Mouse (Mus musculus): ENCODE data around the gene Zfp446. TPM values are rescaled to one million over a fixed set of nuclear protein-coding genes. Genes with fewer than 3 reads are reported as not detected.

The Zfp446 gene
- polyA plus RNA-seq, 1 experiment from 2014 or later, result 9.6 TPM

- no peak for DNase-seq (ENCODE audit: low spot score, missing footprints)
- no peak overlapping the region for H3K9ac ChIP-seq (ENCODE audit: low read length)
- no peaks in the 10 kb centered on the region for H3K36me3 ChIP-seq (ENCODE audit: control insufficient read depth, insufficient read depth, low read length)
- no peak overlapping the region for H3K27ac ChIP-seq (ENCODE audit: low read depth, low read length)
- no peaks in the 10 kb centered on the region for H3K4me1 ChIP-seq (ENCODE audit: control insufficient read depth, insufficient read depth, low read length)
- no peaks in the 10 kb centered on the region for H3K27me3 ChIP-seq (ENCODE audit: control insufficient read depth, insufficient read depth, low read length)
- no peaks in the 10 kb centered on the region for H3K9me3 ChIP-seq (ENCODE audit: control insufficient read depth, low read length)
- no peak for ATAC-seq (ENCODE audit: low FRiP score)
- H3K4me3 ChIP-seq (ENCODE audit: low read depth, low read length), result no peak overlapping the region
- 74% methylated on average over 5 of the region's 5 CpGs for WGBS
- H3K4me2 ChIP-seq, result no peak overlapping the region
These were observed 19.6 kb downstream of the Zfp446 start for GRCm38 (mm10) chr7:12997230-12997629.

- Histone ChIP-seq H3K4me1 (ENCODE audit: control insufficient read depth, insufficient read depth, low read length) (no peaks in the 10 kb centered on the region), H3K9me3 (ENCODE audit: control insufficient read depth, low read length) (no peaks in the 10 kb centered on the region), H3K27me3 (ENCODE audit: control insufficient read depth, insufficient read depth, low read length) (no peaks in the 10 kb centered on the region), H3K4me3 (ENCODE audit: low read depth, low read length) (no peak within 1 kb of the TSS), H3K4me2 (no peak within 1 kb of the TSS), H3K36me3 (ENCODE audit: control insufficient read depth, insufficient read depth, low read length) (no peaks in the 10 kb centered on the region), H3K9ac (ENCODE audit: low read length) (no peak within 1 kb of the TSS), H3K27ac (ENCODE audit: low read depth, low read length) (no peak within 1 kb of the TSS)
- WGBS, result 80% methylated on average over 5 of the region's 5 CpGs
- no peak for ATAC-seq (ENCODE audit: low FRiP score)
- DNase-seq (ENCODE audit: low spot score, missing footprints), result no peak
These were observed 20.4 kb downstream of the Zfp446 start, which contains the start of gene Slc27a5 for GRCm38 (mm10) chr7:12998053-12998452. TSS of gene Slc27a5 (minus strand) at chr7:12998192.

- WGBS, result 82% methylated on average over 3 of the region's 3 CpGs
- no peak within 1 kb of the TSS for H3K4me3 ChIP-seq (ENCODE audit: low read depth, low read length)
- H3K27ac ChIP-seq (ENCODE audit: low read depth, low read length), result no peak within 1 kb of the TSS
- H3K27me3 ChIP-seq (ENCODE audit: control insufficient read depth, insufficient read depth, low read length), result no peaks in the 10 kb centered on the region
- no peak for ATAC-seq (ENCODE audit: low FRiP score)
- DNase-seq (ENCODE audit: low spot score, missing footprints), result no peak
- no peaks in the 10 kb centered on the region for H3K9me3 ChIP-seq (ENCODE audit: control insufficient read depth, low read length)
- H3K9ac ChIP-seq (ENCODE audit: low read length), result no peak within 1 kb of the TSS
- no peaks in the 10 kb centered on the region for H3K36me3 ChIP-seq (ENCODE audit: control insufficient read depth, insufficient read depth, low read length)
- no peak within 1 kb of the TSS for H3K4me2 ChIP-seq
- no peaks in the 10 kb centered on the region for H3K4me1 ChIP-seq (ENCODE audit: control insufficient read depth, insufficient read depth, low read length)
These were observed 21.2 kb downstream of the Zfp446 start, which contains the start of gene Trim28 for GRCm38 (mm10) chr7:12998851-12999250. TSS of gene Trim28 (plus strand) at chr7:12999114.

- H3K4me3 ChIP-seq (ENCODE audit: low read depth, low read length), result no peak overlapping the region
- 77% methylated on average over 1 of the region's 1 CpGs for WGBS
- peaks cover 6% of the 10 kb centered on the region; the same call in 1 of the 2 replicates for H3K36me3 ChIP-seq (ENCODE audit: control insufficient read depth, insufficient read depth, low read length)
- no peak for DNase-seq (ENCODE audit: low spot score, missing footprints)
- no peak for ATAC-seq (ENCODE audit: low FRiP score)
- no peaks in the 10 kb centered on the region for H3K4me1 ChIP-seq (ENCODE audit: control insufficient read depth, insufficient read depth, low read length)
- H3K9me3 ChIP-seq (ENCODE audit: control insufficient read depth, low read length), result no peaks in the 10 kb centered on the region
- no peak overlapping the region for H3K4me2 ChIP-seq
- no peak overlapping the region for H3K27ac ChIP-seq (ENCODE audit: low read depth, low read length)
- H3K9ac ChIP-seq (ENCODE audit: low read length), result no peak overlapping the region
- H3K27me3 ChIP-seq (ENCODE audit: control insufficient read depth, insufficient read depth, low read length), result no peaks in the 10 kb centered on the region
These were observed 23.9 kb downstream of the Zfp446 start for GRCm38 (mm10) chr7:13001584-13001983.

- no peak for DNase-seq (ENCODE audit: low spot score, missing footprints)
- Histone ChIP-seq H3K36me3 (ENCODE audit: control insufficient read depth, insufficient read depth, low read length) (peaks cover 10% of the 10 kb centered on the region; the same call in 1 of the 2 replicates), H3K27me3 (ENCODE audit: control insufficient read depth, insufficient read depth, low read length) (peaks cover 8% of the 10 kb centered on the region), H3K4me1 (ENCODE audit: control insufficient read depth, insufficient read depth, low read length) (peaks cover 7% of the 10 kb centered on the region), H3K4me3 (ENCODE audit: low read depth, low read length) (no peak overlapping the region), H3K9ac (ENCODE audit: low read length) (no peak overlapping the region), H3K9me3 (ENCODE audit: control insufficient read depth, low read length) (no peaks in the 10 kb centered on the region), H3K27ac (ENCODE audit: low read depth, low read length) (no peak overlapping the region), H3K4me2 (no peak overlapping the region)
- ATAC-seq (ENCODE audit: low FRiP score), result no peak
- 73% methylated on average over 5 of the region's 5 CpGs for WGBS
These were observed 25.7 kb downstream of the Zfp446 start for GRCm38 (mm10) chr7:13003380-13003779.

- Histone ChIP-seq H3K4me1 (ENCODE audit: control insufficient read depth, insufficient read depth, low read length) (peaks cover 16% of the 10 kb centered on the region), H3K27ac (ENCODE audit: low read depth, low read length) (no peak overlapping the region), H3K9ac (ENCODE audit: low read length) (no peak overlapping the region), H3K4me2 (no peak overlapping the region), H3K27me3 (ENCODE audit: control insufficient read depth, insufficient read depth, low read length) (peaks cover 8% of the 10 kb centered on the region), H3K36me3 (ENCODE audit: control insufficient read depth, insufficient read depth, low read length) (peaks cover 10% of the 10 kb centered on the region; the same call in 1 of the 2 replicates), H3K9me3 (ENCODE audit: control insufficient read depth, low read length) (no peaks in the 10 kb centered on the region), H3K4me3 (ENCODE audit: low read depth, low read length) (no peak overlapping the region)
- WGBS, result 84% methylated on average over 17 of the region's 17 CpGs
- DNase-seq (ENCODE audit: low spot score, missing footprints) (no peak), ATAC-seq (ENCODE audit: low FRiP score) (no peak)
These were observed 28.4 kb downstream of the Zfp446 start for GRCm38 (mm10) chr7:13006011-13006410.

GRCm38 (mm10) chr7:13006531-13006930 is 28.9 kb downstream of the Zfp446 start:
- no peak for ATAC-seq (ENCODE audit: low FRiP score)
- 87% methylated on average over 10 of the region's 10 CpGs for WGBS

GRCm38 (mm10) chr7:13007341-13008092 is 29.9 kb downstream of the Zfp446 start:
- Histone ChIP-seq H3K9ac (ENCODE audit: low read length) (peak overlapping the region; percentile 12; the same call in 1 of the 2 replicates), H3K27ac (ENCODE audit: low read depth, low read length) (no peak overlapping the region), H3K4me3 (ENCODE audit: low read depth, low read length) (peak overlapping the region; percentile 7; the same call in 1 of the 2 replicates), H3K36me3 (ENCODE audit: control insufficient read depth, insufficient read depth, low read length) (peaks cover 10% of the 10 kb centered on the region; the same call in 1 of the 2 replicates), H3K9me3 (ENCODE audit: control insufficient read depth, low read length) (no peaks in the 10 kb centered on the region), H3K27me3 (ENCODE audit: control insufficient read depth, insufficient read depth, low read length) (peaks cover 8% of the 10 kb centered on the region), H3K4me2 (0 out of 2 replicates have a peak overlapping the region, but pooled peaks have one; percentile 11), H3K4me1 (ENCODE audit: control insufficient read depth, insufficient read depth, low read length) (peaks cover 16% of the 10 kb centered on the region)
- no peak for ATAC-seq (ENCODE audit: low FRiP score)
- no peak for DNase-seq (ENCODE audit: low spot score, missing footprints)
- 36% methylated on average over 57 of the region's 57 CpGs for WGBS

More at GRCm38 (mm10) chr7:13006531-13006930, 28.9 kb downstream of the Zfp446 start:
- Histone ChIP-seq H3K27me3 (ENCODE audit: control insufficient read depth, insufficient read depth, low read length) (peaks cover 8% of the 10 kb centered on the region), H3K4me3 (ENCODE audit: low read depth, low read length) (no peak overlapping the region), H3K27ac (ENCODE audit: low read depth, low read length) (no peak overlapping the region), H3K4me2 (no peak overlapping the region), H3K9me3 (ENCODE audit: control insufficient read depth, low read length) (no peaks in the 10 kb centered on the region), H3K36me3 (ENCODE audit: control insufficient read depth, insufficient read depth, low read length) (peaks cover 10% of the 10 kb centered on the region; the same call in 1 of the 2 replicates), H3K9ac (ENCODE audit: low read length) (no peak overlapping the region), H3K4me1 (ENCODE audit: control insufficient read depth, insufficient read depth, low read length) (peaks cover 16% of the 10 kb centered on the region)
- no peak for DNase-seq (ENCODE audit: low spot score, missing footprints)

Measured in midbrain, embryonic 11.5 days (tissue).